Mouse (Mus musculus) midbrain, embryonic 13.5 days (tissue): ENCODE data around the gene Cuedc1. TPM values are rescaled to one million over a fixed set of nuclear protein-coding genes. Genes with fewer than 3 reads are reported as not detected.
A peak's percentile ranks its signal among the peaks of the same experiment; 100 is the strongest.
"Not testable (repeated sequence)": the region's sequence is repeated elsewhere in the genome, so short reads cannot be mapped to it uniquely, and the experiment has no call there.

ENCODE experiments used
- ATAC-seq: fragments of 200-750 bp; cut with Nextera tagmentation; 2 replicates; pipeline ENCODE4 v1.8.0; 2017; ENCODE audit warnings: mild to moderate bottlenecking, moderate TSS enrichment, moderate library complexity
- H3K27ac ChIP-seq: fragments of 300-500 bp; sonication (generic); 2 replicates; pipeline ENCODE4 v1.5.1; 2015; ENCODE audit warnings: inconsistent platforms, mild to moderate bottlenecking, moderate library complexity
- H3K27me3 ChIP-seq: fragments of 300-500 bp; sonication (generic); 2 replicates; pipeline ENCODE4 v1.6.1; 2015; ENCODE audit warnings: mild to moderate bottlenecking, inconsistent platforms
- H3K36me3 ChIP-seq: fragments of 300-500 bp; sonication (generic); 2 replicates; pipeline ENCODE4 v1.6.1; 2015; ENCODE audit warnings: mild to moderate bottlenecking, inconsistent platforms
- H3K4me1 ChIP-seq: fragments of 300-500 bp; sonication (generic); replicated peaks from 2 replicates; pipeline ENCODE4 v1.6.1; 2015; ENCODE audit warnings: inconsistent platforms
- H3K4me2 ChIP-seq: fragments of 300-500 bp; sonication (generic); replicated peaks from 2 replicates; pipeline ENCODE4 v1.6.1; 2015; ENCODE audit warnings: moderate library complexity, mild to moderate bottlenecking, inconsistent platforms
- H3K4me3 ChIP-seq: fragments of 300-500 bp; sonication (generic); replicated peaks from 2 replicates; pipeline ENCODE4 v1.5.1; 2015; ENCODE audit warnings: mild to moderate bottlenecking, inconsistent platforms
- H3K9ac ChIP-seq: fragments of 300-500 bp; sonication (generic); replicated peaks from 2 replicates; pipeline ENCODE4 v1.6.1; 2015; ENCODE audit warnings: mild to moderate bottlenecking, inconsistent platforms
- H3K9me3 ChIP-seq: fragments of 300-500 bp; sonication (generic); 2 replicates; pipeline ENCODE4 v1.6.1; 2016; ENCODE audit warnings: mild to moderate bottlenecking, inconsistent platforms
- WGBS: fragments of 180-500 bp; shearing (Covaris S2); methylation state at CpG from one replicate; pipeline ENCODE4 v1.1.7; 2015; 5-methylcytosine and 5-hydroxymethylcytosine counted together
- polyA plus RNA-seq: library from polyadenylated mRNA; unstranded; fragments of >200 nt; fragmentation: Nextera tagmentation; extraction: Ambion mirVana; gene quantifications from 2 replicates; pipeline ENCODE4 v1.2.1, GENCODE M21; 2015

Gene Cuedc1
- polyA plus RNA-seq, 1 experiment from 2014 or later, result 46.1 TPM

- no peak overlapping the region for H3K4me3 ChIP-seq
- H3K9ac ChIP-seq, result peak overlapping the region; percentile 47; the same call in 1 of the 2 replicates
- no peak; the same call in 1 of the 2 replicates for ATAC-seq
- H3K9me3 ChIP-seq, result no peaks in the 10 kb centered on the region
- H3K27me3 ChIP-seq, result peaks cover 27% of the 10 kb centered on the region
- peaks cover 32% of the 10 kb centered on the region for H3K36me3 ChIP-seq
- H3K4me2 ChIP-seq, result peak overlapping the region; percentile 44; the same call in 1 of the 2 replicates
- peaks cover 26% of the 10 kb centered on the region for H3K4me1 ChIP-seq
- H3K27ac ChIP-seq, result peak overlapping the region; percentile 73; the same call in 1 of the 2 replicates
- WGBS, result 32% methylated on average over 2 of the region's 2 CpGs
Measured at GRCm38 (mm10) chr11:88186947-88187243, 89.0 kb downstream of the Cuedc1 start.

- H3K9ac ChIP-seq, result peak overlapping the region; percentile 47
- 9% methylated on average over 25 of the region's 25 CpGs for WGBS
- peak; percentile 92 for ATAC-seq
Measured at GRCm38 (mm10) chr11:88187417-88188133, 89.7 kb downstream of the Cuedc1 start.

GRCm38 (mm10) chr11:88188216-88188615 lies 90.4 kb downstream of the Cuedc1 start:
- Histone ChIP-seq H3K9me3 (no peaks in the 10 kb centered on the region), H3K4me3 (no peak overlapping the region), H3K27ac (peak overlapping the region; percentile 73; the same call in 1 of the 2 replicates), H3K9ac (no peak overlapping the region; the same call in 1 of the 2 replicates), H3K36me3 (peaks cover 21% of the 10 kb centered on the region), H3K27me3 (peaks cover 40% of the 10 kb centered on the region), H3K4me1 (peaks cover 37% of the 10 kb centered on the region), H3K4me2 (peak overlapping the region; percentile 44; the same call in 1 of the 2 replicates)
- 55% methylated on average over 8 of the region's 8 CpGs for WGBS
- ATAC-seq, result no peak

More at GRCm38 (mm10) chr11:88187417-88188133, 89.7 kb downstream of the Cuedc1 start:
- Histone ChIP-seq H3K27ac (peak overlapping the region; percentile 73), H3K9me3 (no peaks in the 10 kb centered on the region), H3K36me3 (peaks cover 28% of the 10 kb centered on the region), H3K4me3 (peak overlapping the region; percentile 1), H3K4me2 (peak overlapping the region; percentile 44), H3K4me1 (peaks cover 30% of the 10 kb centered on the region), H3K27me3 (peaks cover 34% of the 10 kb centered on the region)

- no peak overlapping the region for H3K4me2 ChIP-seq
- H3K36me3 ChIP-seq, result peaks cover 17% of the 10 kb centered on the region
- peaks cover 41% of the 10 kb centered on the region for H3K4me1 ChIP-seq
- no peaks in the 10 kb centered on the region for H3K9me3 ChIP-seq
- ATAC-seq, result no peak
- H3K27ac ChIP-seq, result no peak overlapping the region
- 94% methylated on average over 7 of the region's 7 CpGs for WGBS
- no peak overlapping the region for H3K4me3 ChIP-seq
- H3K27me3 ChIP-seq, result peaks cover 44% of the 10 kb centered on the region
- no peak overlapping the region; the same call in 1 of the 2 replicates for H3K9ac ChIP-seq
Measured at GRCm38 (mm10) chr11:88188635-88189034, 90.8 kb downstream of the Cuedc1 start.

- Histone ChIP-seq H3K27me3 (peaks cover 55% of the 10 kb centered on the region), H3K9ac (no peak overlapping the region)
- ATAC-seq, result no peak
Measured at GRCm38 (mm10) chr11:88192595-88192994, 94.7 kb downstream of the Cuedc1 start.

GRCm38 (mm10) chr11:88193098-88193823 lies 95.4 kb downstream of the Cuedc1 start:
- peaks cover 55% of the 10 kb centered on the region for H3K27me3 ChIP-seq
- H3K36me3 ChIP-seq, result peaks cover 4% of the 10 kb centered on the region; the same call in 1 of the 2 replicates
- H3K9me3 ChIP-seq, result no peaks in the 10 kb centered on the region
- no peak for ATAC-seq
- no peak overlapping the region for H3K27ac ChIP-seq
- peak overlapping the region; percentile 31 for H3K4me2 ChIP-seq
- H3K9ac ChIP-seq, result 0 out of 2 replicates have a peak overlapping the region, but pooled peaks have one; percentile 29
- whole genome bisulfite sequencing, result 6% methylated on average over 34 of the region's 34 CpGs
- no peak overlapping the region for H3K4me3 ChIP-seq
- H3K4me1 ChIP-seq, result peaks cover 23% of the 10 kb centered on the region

More at GRCm38 (mm10) chr11:88192595-88192994, 94.7 kb downstream of the Cuedc1 start:
- peaks cover 4% of the 10 kb centered on the region; the same call in 1 of the 2 replicates for H3K36me3 ChIP-seq
- H3K4me3 ChIP-seq, result no peak overlapping the region
- no peak overlapping the region for H3K27ac ChIP-seq
- no peaks in the 10 kb centered on the region for H3K9me3 ChIP-seq
- H3K4me2 ChIP-seq, result no peak overlapping the region
- H3K4me1 ChIP-seq, result peaks cover 27% of the 10 kb centered on the region
- WGBS, result 16% methylated on average over 4 of the region's 4 CpGs

- Histone ChIP-seq H3K4me1 (peaks cover 25% of the 10 kb centered on the region), H3K27ac (no peak overlapping the region), H3K9ac (0 out of 2 replicates have a peak overlapping the region, but pooled peaks have one; percentile 29), H3K4me3 (no peak overlapping the region; the same call in 1 of the 2 replicates), H3K36me3 (peaks cover 4% of the 10 kb centered on the region; the same call in 1 of the 2 replicates), H3K9me3 (no peaks in the 10 kb centered on the region), H3K27me3 (peaks cover 48% of the 10 kb centered on the region), H3K4me2 (peak overlapping the region; percentile 31)
- WGBS, result 14% methylated on average over 29 of the region's 29 CpGs
- ATAC-seq, result no peak
Measured at GRCm38 (mm10) chr11:88193824-88194696, 96.2 kb downstream of the Cuedc1 start.

- WGBS, result 82% methylated on average over 3 of the region's 3 CpGs
Measured at GRCm38 (mm10) chr11:88195699-88196098, 97.8 kb downstream of the Cuedc1 start.

GRCm38 (mm10) chr11:88197153-88197576 lies 99.3 kb downstream of the Cuedc1 start:
- no peak overlapping the region for H3K27ac ChIP-seq
- no peak overlapping the region for H3K4me2 ChIP-seq
- H3K9ac ChIP-seq, result no peak overlapping the region
- 10% methylated on average over 2 of the region's 2 CpGs for WGBS
- peaks cover 29% of the 10 kb centered on the region for H3K27me3 ChIP-seq
- no peaks in the 10 kb centered on the region for H3K36me3 ChIP-seq
- no peaks in the 10 kb centered on the region for H3K9me3 ChIP-seq
- ATAC-seq, result 0 out of 2 replicates have a peak, but pooled peaks have one; percentile 32
- H3K4me1 ChIP-seq, result peaks cover 31% of the 10 kb centered on the region
- H3K4me3 ChIP-seq, result no peak overlapping the region

More at GRCm38 (mm10) chr11:88195699-88196098, 97.8 kb downstream of the Cuedc1 start:
- Histone ChIP-seq H3K27me3 (peaks cover 43% of the 10 kb centered on the region), H3K4me1 (peaks cover 25% of the 10 kb centered on the region)
- not testable (repeated sequence) for H3K27ac ChIP-seq, H3K4me2 ChIP-seq, H3K4me3 ChIP-seq, H3K9ac ChIP-seq, ATAC-seq, H3K36me3 ChIP-seq, H3K9me3 ChIP-seq

- Histone ChIP-seq H3K9me3 (no peaks in the 10 kb centered on the region), H3K27ac (no peak overlapping the region), H3K4me3 (no peak overlapping the region), H3K9ac (no peak overlapping the region), H3K36me3 (no peaks in the 10 kb centered on the region), H3K4me1 (peaks cover 25% of the 10 kb centered on the region), H3K27me3 (peaks cover 18% of the 10 kb centered on the region), H3K4me2 (no peak overlapping the region)
- 17% methylated on average over 4 of the region's 4 CpGs for WGBS
- ATAC-seq, result no peak
Measured at GRCm38 (mm10) chr11:88198223-88198622, 100.4 kb downstream of the Cuedc1 start.

GRCm38 (mm10) chr11:88201172-88201571 lies 103.3 kb downstream of the Cuedc1 start:
- ATAC-seq, result no peak
- WGBS, result 80% methylated on average over 2 of the region's 2 CpGs
- Histone ChIP-seq H3K9ac (no peak overlapping the region), H3K36me3 (no peaks in the 10 kb centered on the region), H3K27me3 (no peaks in the 10 kb centered on the region), H3K27ac (no peak overlapping the region), H3K4me3 (no peak overlapping the region), H3K4me1 (peaks cover 33% of the 10 kb centered on the region), H3K9me3 (no peaks in the 10 kb centered on the region), H3K4me2 (no peak overlapping the region)
